Mouse (Mus musculus) midbrain, embryonic 10.5 days (tissue): Measurements from ENCODE around the gene Dmgdh. TPM values are rescaled to one million over a fixed set of nuclear protein-coding genes. Genes with fewer than 3 reads are reported as not detected.
A peak's percentile ranks its signal among the peaks of the same experiment; 100 is the strongest.

Experiments used
- DNase-seq: peaks from one replicate; pipeline ENCODE4 v3.0.0-alpha.2; 2017; ENCODE audit warnings: low spot score
- H3K27ac ChIP-seq: fragments of 300-500 bp; sonication (generic); replicated peaks from 2 replicates; pipeline ENCODE4 v1.5.1; 2016; ENCODE audit warnings: mild to moderate bottlenecking
- H3K27me3 ChIP-seq: fragments of 300-500 bp; sonication (generic); 2 replicates; pipeline ENCODE4 v1.6.1; 2016; ENCODE audit warnings: low read depth, mild to moderate bottlenecking; ENCODE audit not compliant: poor library complexity, severe bottlenecking
- H3K36me3 ChIP-seq: fragments of 300-500 bp; sonication (generic); 2 replicates; pipeline ENCODE4 v1.6.1; 2016; ENCODE audit warnings: mild to moderate bottlenecking, moderate library complexity
- H3K4me1 ChIP-seq: fragments of 300-500 bp; sonication (generic); 2 replicates; pipeline ENCODE4 v1.6.1; 2016
- H3K4me3 ChIP-seq: fragments of 300-500 bp; sonication (generic); 2 replicates; pipeline ENCODE4 v1.5.1; 2016; ENCODE audit warnings: mild to moderate bottlenecking, moderate library complexity
- H3K9me3 ChIP-seq: fragments of 300-500 bp; sonication (generic); replicated peaks from 2 replicates; pipeline ENCODE4 v1.6.1; 2016; ENCODE audit warnings: mild to moderate bottlenecking
- WGBS: fragments of 180-500 bp; shearing (Covaris S2); methylation state at CpG from one replicate; pipeline ENCODE4 v1.1.7; 2016; 5-methylcytosine and 5-hydroxymethylcytosine counted together
- polyA plus RNA-seq: library from polyadenylated mRNA; unstranded; fragments of >200 nt; fragmentation: Nextera tagmentation; extraction: Ambion mirVana; gene quantifications from 2 replicates; pipeline ENCODE4 v1.2.1, GENCODE M21; 2016

The Dmgdh gene
- polyA plus RNA-seq, 1 experiment from 2014 or later = 0.09 TPM

DNA sequence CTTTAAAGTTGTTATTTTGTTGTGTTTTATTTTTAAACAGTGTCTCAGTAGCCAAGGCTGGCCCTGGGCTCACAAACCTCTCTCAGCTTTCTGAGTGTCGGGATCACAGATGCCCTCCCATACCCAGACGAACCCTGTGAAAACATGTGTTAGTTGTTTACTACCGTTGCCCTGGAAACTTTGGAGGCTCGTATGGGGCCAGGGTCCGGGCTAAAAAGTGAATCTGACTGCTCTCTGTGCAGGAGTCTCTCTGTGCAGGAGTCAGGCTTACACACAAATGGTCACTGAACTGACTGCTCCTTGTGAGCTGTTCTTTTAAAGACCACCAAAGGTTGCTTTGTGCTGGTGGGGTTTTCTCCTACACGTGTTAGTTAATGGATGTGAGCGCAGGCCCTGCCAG is 42.9 kb downstream of the Dmgdh start:
- no peaks in the 10 kb centered on the region for H3K9me3 ChIP-seq
- no peak overlapping the region for H3K4me3 ChIP-seq
- 48% methylated on average over 7 of the region's 7 CpGs for WGBS
- no peaks in the 10 kb centered on the region for H3K27me3 ChIP-seq
- no peaks in the 10 kb centered on the region for H3K36me3 ChIP-seq
- no peak for DNase-seq
- H3K4me1 ChIP-seq = peaks cover 5% of the 10 kb centered on the region
- H3K27ac ChIP-seq = no peak overlapping the region

GRCm38 (mm10) chr13:93718948-93719347 is 44.7 kb downstream of the Dmgdh start:
- Histone ChIP-seq H3K27ac (no peak overlapping the region), H3K4me1 (peaks cover 5% of the 10 kb centered on the region), H3K9me3 (no peaks in the 10 kb centered on the region), H3K27me3 (no peaks in the 10 kb centered on the region), H3K4me3 (no peak overlapping the region), H3K36me3 (no peaks in the 10 kb centered on the region)
- DNase-seq = peak; percentile 68
- WGBS = 5% methylated on average over 7 of the region's 7 CpGs

- Histone ChIP-seq H3K4me1 (peaks cover 13% of the 10 kb centered on the region), H3K27ac (no peak overlapping the region), H3K9me3 (no peaks in the 10 kb centered on the region), H3K36me3 (no peaks in the 10 kb centered on the region), H3K4me3 (no peak overlapping the region), H3K27me3 (peaks cover 4% of the 10 kb centered on the region; the same call in 1 of the 2 replicates)
- 89% methylated on average over 4 of the region's 4 CpGs for WGBS
- no peak for DNase-seq
Measured at GRCm38 (mm10) chr13:93721916-93722315, 47.7 kb downstream of the Dmgdh start.

- WGBS = 85% methylated on average over 3 of the region's 3 CpGs
- H3K27me3 ChIP-seq = peaks cover 4% of the 10 kb centered on the region; the same call in 1 of the 2 replicates
Measured at GRCm38 (mm10) chr13:93723455-93723854, 49.2 kb downstream of the Dmgdh start.

DNA sequence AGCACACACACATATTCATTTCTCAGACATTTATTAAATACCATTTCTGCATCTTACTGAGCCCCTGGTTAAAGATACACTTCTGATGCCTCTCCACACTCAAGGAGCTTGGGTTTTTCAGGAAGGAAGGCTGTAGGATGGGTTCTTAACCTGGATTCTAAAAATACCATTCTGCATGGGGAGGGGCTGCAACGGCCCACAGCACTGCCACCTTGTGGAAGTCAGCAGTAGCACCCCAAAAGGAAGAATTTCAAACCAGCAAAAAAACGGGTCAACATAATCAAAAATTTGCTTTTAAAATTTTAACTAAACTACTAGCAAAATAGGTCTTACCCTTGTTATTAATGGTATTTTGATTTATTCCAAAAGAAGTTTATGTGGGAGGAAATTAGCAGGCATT is 50.0 kb downstream of the Dmgdh start:
- no peaks in the 10 kb centered on the region for H3K9me3 ChIP-seq
- no peaks in the 10 kb centered on the region for H3K36me3 ChIP-seq
- 42% methylated on average over 2 of the region's 2 CpGs for WGBS
- H3K4me1 ChIP-seq = peaks cover 8% of the 10 kb centered on the region
- H3K27me3 ChIP-seq = peaks cover 4% of the 10 kb centered on the region; the same call in 1 of the 2 replicates
- no peak overlapping the region for H3K4me3 ChIP-seq
- H3K27ac ChIP-seq = no peak overlapping the region
- DNase-seq = no peak

More at GRCm38 (mm10) chr13:93723455-93723854, 49.2 kb downstream of the Dmgdh start:
- no peak overlapping the region for H3K4me3 ChIP-seq
- DNase-seq = no peak
- H3K9me3 ChIP-seq = no peaks in the 10 kb centered on the region
- H3K36me3 ChIP-seq = no peaks in the 10 kb centered on the region
- H3K4me1 ChIP-seq = peaks cover 8% of the 10 kb centered on the region
- H3K27ac ChIP-seq = no peak overlapping the region

- H3K4me3 ChIP-seq = no peak overlapping the region
- H3K36me3 ChIP-seq = no peaks in the 10 kb centered on the region
- H3K4me1 ChIP-seq = no peaks in the 10 kb centered on the region
- no peak overlapping the region for H3K27ac ChIP-seq
- DNase-seq = no peak
- 91% methylated on average over 5 of the region's 5 CpGs for whole genome bisulfite sequencing
- H3K27me3 ChIP-seq = no peaks in the 10 kb centered on the region
- H3K9me3 ChIP-seq = no peaks in the 10 kb centered on the region
Measured at GRCm38 (mm10) chr13:93735131-93735636, 61.0 kb downstream of the Dmgdh start.

GRCm38 (mm10) chr13:93744118-93744517 is 69.9 kb downstream of the Dmgdh start:
- peaks cover 8% of the 10 kb centered on the region; the same call in 1 of the 2 replicates for H3K4me1 ChIP-seq
- no peak for DNase-seq

GRCm38 (mm10) chr13:93752597-93753400 is 78.6 kb downstream of the Dmgdh start:
- no peaks in the 10 kb centered on the region for H3K9me3 ChIP-seq
- H3K36me3 ChIP-seq = no peaks in the 10 kb centered on the region
- WGBS = 30% methylated on average over 14 of the region's 14 CpGs

More at GRCm38 (mm10) chr13:93744118-93744517, 69.9 kb downstream of the Dmgdh start:
- Histone ChIP-seq H3K36me3 (no peaks in the 10 kb centered on the region), H3K9me3 (no peaks in the 10 kb centered on the region), H3K27me3 (no peaks in the 10 kb centered on the region), H3K4me3 (no peak overlapping the region), H3K27ac (no peak overlapping the region)
- 42% methylated on average over 8 of the region's 8 CpGs for WGBS

DNA sequence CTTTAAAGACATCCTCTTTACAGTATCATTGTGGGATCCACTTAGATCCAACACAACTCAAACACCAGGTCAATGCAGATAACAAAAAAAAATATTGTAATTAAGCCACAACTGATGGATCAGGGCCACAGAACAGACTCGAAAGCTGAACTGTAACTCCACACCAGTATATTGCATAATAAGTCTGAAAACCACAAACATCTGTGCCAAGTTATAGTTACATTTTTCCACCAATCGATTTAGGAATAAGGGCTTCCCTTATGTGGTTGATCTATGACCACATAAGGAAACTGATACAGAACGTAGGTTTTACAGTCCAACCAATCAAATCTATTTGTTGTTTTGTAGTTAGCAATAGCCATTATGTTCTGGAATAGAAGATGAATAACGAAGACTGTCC is 80.9 kb downstream of the Dmgdh start:
- H3K9me3 ChIP-seq = no peaks in the 10 kb centered on the region
- DNase-seq = no peak
- H3K4me3 ChIP-seq = no peak overlapping the region
- WGBS = 90% methylated on average over 4 of the region's 4 CpGs
- H3K4me1 ChIP-seq = peaks cover 63% of the 10 kb centered on the region
- no peaks in the 10 kb centered on the region for H3K36me3 ChIP-seq
- no peaks in the 10 kb centered on the region; the same call in 1 of the 2 replicates for H3K27me3 ChIP-seq
- no peak overlapping the region for H3K27ac ChIP-seq

More at GRCm38 (mm10) chr13:93752597-93753400, 78.6 kb downstream of the Dmgdh start:
- Histone ChIP-seq H3K4me3 (peak overlapping the region; percentile 26; the same call in 1 of the 2 replicates), H3K4me1 (peaks cover 52% of the 10 kb centered on the region), H3K27ac (peak overlapping the region; percentile 84), H3K27me3 (no peaks in the 10 kb centered on the region; the same call in 1 of the 2 replicates)
- DNase-seq = peak; percentile 72

GRCm38 (mm10) chr13:93756674-93757073 is 82.4 kb downstream of the Dmgdh start:
- Histone ChIP-seq H3K27me3 (no peaks in the 10 kb centered on the region; the same call in 1 of the 2 replicates), H3K9me3 (no peaks in the 10 kb centered on the region), H3K36me3 (no peaks in the 10 kb centered on the region; the same call in 1 of the 2 replicates), H3K4me1 (peaks cover 57% of the 10 kb centered on the region), H3K27ac (no peak overlapping the region; the same call in 1 of the 2 replicates), H3K4me3 (no peak overlapping the region)
- DNase-seq = no peak
- WGBS = 91% methylated on average over 7 of the region's 7 CpGs

DNA sequence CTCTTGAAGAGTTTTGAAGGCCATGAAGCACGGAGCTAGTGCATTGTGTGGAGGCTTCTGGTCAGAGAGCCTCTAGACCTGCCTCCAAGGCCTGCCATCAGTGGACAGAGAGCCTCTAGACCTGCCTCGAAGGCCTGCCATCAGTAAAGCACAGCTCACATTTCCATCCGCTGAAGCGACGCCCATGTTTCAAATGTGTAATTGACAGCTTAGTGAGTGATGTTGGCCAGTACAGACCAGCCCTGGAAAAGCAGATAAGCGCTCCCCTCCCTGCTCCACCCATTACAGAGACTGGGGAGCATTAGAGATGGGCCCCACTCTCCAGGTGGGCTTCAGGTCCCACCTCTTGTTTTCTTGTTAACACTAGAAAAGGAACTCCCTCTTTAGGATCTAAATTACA is 83.3 kb downstream of the Dmgdh start:
- Histone ChIP-seq H3K36me3 (no peaks in the 10 kb centered on the region; the same call in 1 of the 2 replicates), H3K27ac (peak overlapping the region; percentile 56), H3K27me3 (no peaks in the 10 kb centered on the region; the same call in 1 of the 2 replicates), H3K4me1 (peaks cover 49% of the 10 kb centered on the region), H3K4me3 (no peak overlapping the region), H3K9me3 (no peaks in the 10 kb centered on the region)
- DNase-seq = no peak
- 91% methylated on average over 6 of the region's 6 CpGs for WGBS

- Histone ChIP-seq H3K27ac (peak overlapping the region; percentile 56), H3K36me3 (no peaks in the 10 kb centered on the region; the same call in 1 of the 2 replicates), H3K27me3 (no peaks in the 10 kb centered on the region; the same call in 1 of the 2 replicates), H3K4me3 (no peak overlapping the region), H3K9me3 (no peaks in the 10 kb centered on the region), H3K4me1 (peaks cover 41% of the 10 kb centered on the region)
- 50% methylated on average over 14 of the region's 14 CpGs for WGBS
- no peak for DNase-seq
Measured at GRCm38 (mm10) chr13:93758149-93758898, 84.1 kb downstream of the Dmgdh start.
